Mouse (Mus musculus) kidney, embryonic 16.5 days (tissue): Measurements from ENCODE around the gene Sept8. TPM values are rescaled to one million over a fixed set of nuclear protein-coding genes. Genes with fewer than 3 reads are reported as not detected.
"Not testable (repeated sequence)": the region's sequence is repeated elsewhere in the genome, so short reads cannot be mapped to it uniquely, and the experiment has no call there.

Experiments
- ATAC-seq: fragments of 200-750 bp; cut with Nextera tagmentation; 2 replicates; pipeline ENCODE4 v1.8.0; 2017; ENCODE audit warnings: moderate TSS enrichment; ENCODE audit not compliant: low FRiP score, low TSS enrichment
- H3K27ac ChIP-seq: fragments of 300-500 bp; sonication (generic); 2 replicates; pipeline ENCODE4 v1.5.1; 2014; ENCODE audit warnings: low read length
- H3K27me3 ChIP-seq: fragments of 300-500 bp; sonication (generic); 2 replicates; pipeline ENCODE4 v1.6.1; 2014; ENCODE audit warnings: low read length, control low read depth, mixed read lengths; ENCODE audit not compliant: insufficient read depth
- H3K36me3 ChIP-seq: fragments of 300-500 bp; sonication (generic); 2 replicates; pipeline ENCODE4 v1.6.1; 2014; ENCODE audit warnings: low read length, control low read depth, mixed read lengths; ENCODE audit not compliant: insufficient read depth
- H3K4me1 ChIP-seq: fragments of 300-500 bp; sonication (generic); 2 replicates; pipeline ENCODE4 v1.6.1; 2014; ENCODE audit warnings: low read length, control low read depth, mixed read lengths; ENCODE audit not compliant: insufficient read depth
- H3K4me2 ChIP-seq: fragments of 300-500 bp; sonication (generic); replicated peaks from 2 replicates; pipeline ENCODE4 v1.6.1; 2014; ENCODE audit warnings: low read depth, low read length
- H3K4me3 ChIP-seq: fragments of 300-500 bp; sonication (generic); 2 replicates; pipeline ENCODE4 v1.5.1; 2014; ENCODE audit warnings: mild to moderate bottlenecking, low read length
- H3K9ac ChIP-seq: fragments of 300-500 bp; sonication (generic); replicated peaks from 2 replicates; pipeline ENCODE4 v1.6.1; 2014; ENCODE audit warnings: low read length
- H3K9me3 ChIP-seq: fragments of 300-500 bp; sonication (generic); 2 replicates; pipeline ENCODE4 v1.6.1; 2016; ENCODE audit warnings: low read length, control low read depth
- WGBS: fragments of 180-500 bp; shearing (Covaris S2); extraction: QIAGEN DNeasy Blood & Tissue Kit; methylation state at CpG from one replicate; pipeline ENCODE4 v1.1.7; 2014; 5-methylcytosine and 5-hydroxymethylcytosine counted together
- polyA plus RNA-seq: library from polyadenylated mRNA; unstranded; fragments of >200 nt; fragmentation: Nextera tagmentation; extraction: Ambion mirVana; gene quantifications from 2 replicates; pipeline ENCODE4 v1.2.1, GENCODE M21; 2015

Sept8 gene
- polyA plus RNA-seq, 1 experiment from 2014 or later: 25.7 TPM

DNA sequence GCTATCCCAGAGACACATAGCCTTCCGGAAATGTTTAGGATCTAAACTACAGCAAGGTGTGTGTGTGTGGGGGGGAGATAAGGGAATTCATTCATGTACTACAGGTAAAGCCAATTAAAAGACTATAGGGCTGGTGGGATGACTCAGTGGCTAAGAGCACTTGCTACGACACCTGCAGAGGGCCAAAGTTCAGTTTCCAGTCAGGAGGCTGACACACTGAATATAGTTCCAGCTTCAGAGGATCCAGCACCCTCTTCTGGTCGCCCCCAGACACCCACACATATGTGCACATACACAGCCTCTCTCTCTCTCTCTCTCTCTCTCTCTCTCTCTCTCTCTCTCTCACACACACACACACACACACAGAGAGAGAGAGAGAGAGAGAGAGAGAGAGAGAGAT is 38.9 kb downstream of the Sept8 start:
- H3K9ac ChIP-seq, ATAC-seq, H3K4me1 ChIP-seq, H3K36me3 ChIP-seq, H3K4me2 ChIP-seq, H3K27me3 ChIP-seq, H3K27ac ChIP-seq, H3K4me3 ChIP-seq, H3K9me3 ChIP-seq: not testable (repeated sequence)
- 90% methylated on average over 1 of the region's 3 CpGs for WGBS

DNA sequence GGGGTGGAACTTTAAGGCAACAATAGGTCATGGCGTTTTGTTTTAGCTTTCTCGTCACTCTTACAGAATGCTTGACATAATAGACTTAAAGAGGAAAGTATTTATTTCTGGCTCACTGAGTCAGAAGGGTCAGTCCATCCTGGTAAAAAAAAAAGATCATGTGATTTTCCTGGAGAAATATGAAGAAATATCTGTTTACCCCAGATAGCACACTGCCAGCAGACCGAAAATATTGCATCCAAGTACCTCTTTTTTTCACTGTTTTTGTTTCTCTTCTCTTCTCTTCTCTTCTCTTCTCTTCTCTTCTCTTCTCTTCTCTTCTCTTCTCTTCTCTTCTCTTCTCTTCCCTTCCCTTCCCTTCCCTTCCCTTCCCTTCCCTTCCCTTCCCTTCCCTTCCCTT is 40.9 kb downstream of the Sept8 start:
- H3K27me3 ChIP-seq, H3K9me3 ChIP-seq, H3K27ac ChIP-seq, H3K36me3 ChIP-seq, H3K9ac ChIP-seq, ATAC-seq, H3K4me3 ChIP-seq, H3K4me1 ChIP-seq, H3K4me2 ChIP-seq: not testable (repeated sequence)
- 96% methylated on average over 1 of the region's 3 CpGs for WGBS

DNA sequence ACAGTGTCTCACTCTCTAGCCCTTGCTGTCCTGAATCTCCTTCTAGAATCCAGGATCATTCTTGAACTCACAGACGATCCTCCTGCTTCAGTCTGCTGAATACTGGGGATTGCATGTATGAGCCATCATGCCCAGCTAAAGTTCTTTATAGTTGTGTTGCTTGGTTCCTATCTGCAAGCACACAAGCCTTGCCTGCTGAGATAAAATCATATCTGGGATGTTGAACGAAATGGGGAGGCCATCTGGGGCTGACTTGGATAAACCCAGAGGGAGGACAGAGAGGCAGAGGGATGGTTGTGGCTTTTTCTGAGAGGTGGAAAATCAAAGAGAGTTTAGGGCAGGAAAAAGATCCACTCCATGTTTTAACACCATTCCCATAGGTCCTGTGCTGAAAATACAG is 42.9 kb downstream of the Sept8 start:
- no peak overlapping the region for H3K27ac ChIP-seq
- H3K4me2 ChIP-seq: no peak overlapping the region
- H3K36me3 ChIP-seq: no peaks in the 10 kb centered on the region
- H3K4me1 ChIP-seq: peaks cover 4% of the 10 kb centered on the region; the same call in 1 of the 2 replicates
- no peak overlapping the region for H3K9ac ChIP-seq
- ATAC-seq: no peak
- peaks cover 6% of the 10 kb centered on the region; the same call in 1 of the 2 replicates for H3K9me3 ChIP-seq
- H3K4me3 ChIP-seq: no peak overlapping the region
- H3K27me3 ChIP-seq: no peaks in the 10 kb centered on the region
- 81% methylated on average over 2 of the region's 2 CpGs for WGBS

DNA sequence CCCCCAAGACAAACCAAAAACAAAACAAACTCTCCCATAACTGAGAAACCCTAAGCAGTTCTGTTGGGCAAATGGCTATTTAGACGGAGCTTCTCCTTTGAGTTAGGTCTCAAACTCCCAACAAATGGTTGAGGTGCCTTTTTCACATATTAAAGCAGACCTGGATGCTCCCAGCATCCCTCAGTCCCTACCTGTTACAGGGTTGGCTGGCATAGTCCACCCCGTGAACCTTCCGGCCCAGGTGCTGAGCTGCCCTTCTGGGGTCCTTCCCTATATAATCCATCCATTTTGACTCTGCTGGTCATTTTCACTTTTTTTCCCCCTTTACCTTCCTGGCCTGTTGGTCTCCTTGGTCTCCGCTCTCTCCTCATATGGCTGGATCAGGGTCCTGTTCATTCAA is 47.6 kb downstream of the Sept8 start:
- WGBS: 86% methylated on average over 4 of the region's 4 CpGs
- Histone ChIP-seq H3K4me2 (peak overlapping the region; percentile 67), H3K4me1 (peaks cover 11% of the 10 kb centered on the region), H3K9me3 (peaks cover 6% of the 10 kb centered on the region; the same call in 1 of the 2 replicates), H3K4me3 (peak overlapping the region; percentile 78), H3K36me3 (0 out of 2 replicates have a peak, but pooled peaks cover 3% of the 10 kb centered on the region), H3K27me3 (no peaks in the 10 kb centered on the region), H3K9ac (peak overlapping the region; percentile 78), H3K27ac (no peak overlapping the region)
- ATAC-seq: 0 out of 2 replicates have a peak, but pooled peaks have one; percentile 3

DNA sequence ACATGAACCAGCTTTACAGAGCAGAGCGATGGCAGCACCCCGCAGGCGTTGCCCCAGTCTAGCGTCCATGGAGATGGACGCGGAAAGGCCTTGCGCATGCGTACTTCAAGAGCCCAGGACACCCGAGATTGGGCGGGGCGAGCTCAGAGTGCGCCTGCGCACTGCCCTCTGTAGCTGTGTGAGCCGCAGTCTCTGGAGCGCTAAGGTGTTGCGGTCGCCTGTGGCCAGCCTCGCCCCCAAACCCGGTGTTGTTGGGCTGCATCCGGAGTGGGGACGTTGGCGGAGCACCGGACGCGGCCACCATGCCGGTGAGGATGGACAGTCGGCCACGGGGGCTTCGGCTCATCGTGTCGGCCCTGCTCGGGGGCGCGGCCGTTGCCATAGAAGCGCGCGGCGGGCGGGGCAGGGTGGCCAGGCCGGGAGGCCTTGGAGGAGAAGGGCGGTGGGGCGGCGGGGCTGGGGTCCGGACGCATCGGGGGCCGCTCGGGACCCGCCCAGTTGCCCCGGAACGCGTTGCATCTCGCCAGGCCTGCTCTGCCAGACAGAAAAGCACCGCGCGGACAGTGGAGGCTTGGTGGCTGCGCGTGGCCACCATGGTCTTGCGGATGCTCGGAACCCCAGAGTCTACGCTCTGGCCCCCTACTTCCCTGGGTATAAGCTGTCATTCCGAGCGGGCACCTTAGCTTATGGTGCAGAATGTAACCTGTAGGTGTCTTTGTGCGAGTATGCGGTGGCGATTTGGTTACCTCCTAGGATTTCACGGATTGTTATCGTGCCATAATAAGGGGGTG is 48.4 kb downstream of the Sept8 start, which contains the start of gene Kif3a:
Gene Kif3a, plus strand, starts transcription at position 156 of the 791 bp plus-strand sequence.
- no peaks in the 10 kb centered on the region for H3K27me3 ChIP-seq
- H3K4me1 ChIP-seq: peaks cover 11% of the 10 kb centered on the region
- H3K4me3 ChIP-seq: peak within 1 kb of the TSS; percentile 78
- peak within 1 kb of the TSS; percentile 67 for H3K4me2 ChIP-seq
- H3K9ac ChIP-seq: peak within 1 kb of the TSS; percentile 78
- WGBS: under 1% methylated on average over 69 of the region's 69 CpGs
- H3K36me3 ChIP-seq: peaks cover 3% of the 10 kb centered on the region; the same call in 1 of the 2 replicates
- peaks cover 6% of the 10 kb centered on the region; the same call in 1 of the 2 replicates for H3K9me3 ChIP-seq
- peak; percentile 98 for ATAC-seq
- peak within 1 kb of the TSS; percentile 51; the same call in 1 of the 2 replicates for H3K27ac ChIP-seq

DNA sequence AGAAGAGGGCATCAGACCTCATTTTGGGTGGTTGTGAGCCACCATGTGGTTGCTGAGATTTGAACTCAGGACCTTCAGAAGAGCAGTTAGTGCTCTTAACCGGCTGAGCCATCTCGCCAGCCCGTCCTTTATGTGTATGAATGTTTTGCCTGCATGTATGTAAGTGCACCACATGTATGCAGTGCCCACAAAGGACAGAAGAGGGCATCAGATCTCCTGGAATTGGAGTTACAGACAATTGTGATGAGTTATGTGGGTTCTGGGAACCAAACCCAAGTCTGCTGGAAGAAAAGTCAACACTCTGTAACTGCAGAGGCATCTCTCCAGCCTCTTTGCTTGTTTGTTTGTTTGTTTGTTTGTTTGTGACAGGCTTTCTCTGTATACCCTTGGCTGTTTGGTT is 61.5 kb downstream of the Sept8 start:
- Histone ChIP-seq H3K4me2 (no peak overlapping the region), H3K4me1 (no peaks in the 10 kb centered on the region), H3K27me3 (no peaks in the 10 kb centered on the region), H3K27ac (no peak overlapping the region), H3K4me3 (no peak overlapping the region), H3K36me3 (peaks cover 35% of the 10 kb centered on the region), H3K9me3 (no peaks in the 10 kb centered on the region), H3K9ac (no peak overlapping the region)
- ATAC-seq: no peak
- WGBS: 99% methylated on average over 3 of the region's 3 CpGs

DNA sequence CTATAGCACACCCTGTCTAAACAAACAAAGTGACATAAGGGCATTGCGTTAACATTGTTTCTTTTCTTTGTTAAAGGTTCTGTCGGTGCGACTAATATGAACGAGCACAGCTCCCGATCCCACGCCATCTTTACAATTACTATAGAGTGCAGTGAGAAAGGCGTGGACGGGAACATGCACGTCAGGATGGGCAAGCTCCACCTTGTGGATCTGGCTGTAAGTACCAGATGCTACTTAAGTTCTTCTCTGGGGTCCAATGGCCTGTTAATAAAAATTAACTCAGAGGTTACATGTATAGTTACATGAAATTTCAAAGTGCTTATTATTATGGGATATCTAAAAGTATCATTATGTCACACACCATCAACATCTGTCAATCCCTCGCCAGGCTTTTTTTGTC is 64.1 kb downstream of the Sept8 start:
- no peak for ATAC-seq

DNA sequence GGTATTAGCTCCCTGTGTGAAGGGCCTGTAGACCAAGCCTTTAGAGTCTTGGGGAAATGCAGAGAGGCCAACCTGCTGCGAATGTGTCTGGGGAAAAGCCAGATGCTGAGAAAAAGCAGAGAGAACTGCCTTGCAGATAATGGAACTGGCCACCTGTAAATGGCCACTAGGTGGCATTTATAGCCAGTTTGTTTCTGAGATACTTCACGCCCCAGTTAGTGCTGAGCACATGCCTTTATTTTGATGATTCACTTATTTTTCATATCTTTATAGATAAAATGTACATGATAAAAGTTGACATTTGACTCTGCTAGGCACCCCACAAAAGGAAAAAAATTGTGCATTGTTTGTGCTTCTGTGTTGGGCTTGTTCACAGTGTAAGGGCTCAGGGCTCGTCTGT is 65.8 kb downstream of the Sept8 start:
- Histone ChIP-seq H3K4me1 (no peaks in the 10 kb centered on the region), H3K27ac (no peak overlapping the region), H3K4me2 (no peak overlapping the region), H3K4me3 (no peak overlapping the region), H3K9me3 (no peaks in the 10 kb centered on the region), H3K9ac (no peak overlapping the region), H3K36me3 (peaks cover 30% of the 10 kb centered on the region), H3K27me3 (no peaks in the 10 kb centered on the region)
- ATAC-seq: no peak
- 59% methylated on average over 3 of the region's 3 CpGs for WGBS

More for the DNA sequence above, 64.1 kb downstream of the Sept8 start:
- no peak overlapping the region for H3K27ac ChIP-seq
- no peak overlapping the region for H3K4me3 ChIP-seq
- no peaks in the 10 kb centered on the region for H3K9me3 ChIP-seq
- H3K4me2 ChIP-seq: no peak overlapping the region
- H3K9ac ChIP-seq: no peak overlapping the region
- H3K4me1 ChIP-seq: no peaks in the 10 kb centered on the region
- no peaks in the 10 kb centered on the region for H3K27me3 ChIP-seq
- peaks cover 35% of the 10 kb centered on the region for H3K36me3 ChIP-seq
- WGBS: 81% methylated on average over 10 of the region's 10 CpGs

DNA sequence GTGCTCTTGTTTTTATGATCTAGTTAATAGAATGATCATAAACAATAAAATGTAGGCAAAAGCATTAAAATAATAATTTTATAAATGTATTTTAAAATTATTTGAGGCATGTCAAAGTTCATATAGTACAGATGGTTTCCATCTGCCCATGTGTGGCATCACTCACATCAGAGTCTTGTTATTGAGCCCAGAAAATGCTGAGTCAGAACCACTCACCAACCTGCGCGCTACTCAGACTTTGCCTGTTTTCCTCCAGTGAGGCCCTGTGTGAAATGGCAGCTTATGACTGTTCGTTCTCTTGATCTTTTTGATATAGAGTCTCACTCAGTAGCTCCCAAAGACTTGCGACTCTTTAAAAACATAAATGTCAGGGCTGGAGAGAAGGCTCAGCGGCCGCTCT is 66.5 kb downstream of the Sept8 start:
- ATAC-seq: no peak
- Histone ChIP-seq H3K27me3 (no peaks in the 10 kb centered on the region), H3K4me3 (no peak overlapping the region), H3K9ac (no peak overlapping the region), H3K4me2 (no peak overlapping the region), H3K36me3 (peaks cover 26% of the 10 kb centered on the region), H3K9me3 (no peaks in the 10 kb centered on the region), H3K27ac (no peak overlapping the region), H3K4me1 (no peaks in the 10 kb centered on the region)
- 93% methylated on average over 6 of the region's 6 CpGs for WGBS

DNA sequence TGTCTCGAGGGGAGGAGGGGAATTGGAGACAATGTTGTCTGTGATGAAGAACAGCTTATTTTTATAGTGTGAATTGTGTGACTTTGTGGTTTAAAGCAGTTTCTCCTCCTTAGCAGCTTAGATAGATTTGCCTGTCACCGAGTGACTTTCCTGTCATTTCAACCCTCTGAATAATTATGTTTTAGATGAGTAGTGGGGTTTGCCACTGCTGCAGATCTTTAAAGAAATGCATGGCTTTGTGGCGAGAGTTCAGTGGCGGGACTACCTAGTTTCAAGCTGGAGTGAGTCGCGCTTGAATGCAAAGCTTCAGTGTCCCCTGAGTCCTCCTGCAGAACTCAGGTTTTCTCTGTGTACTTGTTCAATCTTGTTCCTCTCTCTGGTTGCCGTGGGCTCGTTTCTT is 69.2 kb downstream of the Sept8 start:
- H3K4me2 ChIP-seq: no peak overlapping the region
- no peak overlapping the region for H3K27ac ChIP-seq
- H3K27me3 ChIP-seq: no peaks in the 10 kb centered on the region
- no peak overlapping the region for H3K4me3 ChIP-seq
- no peaks in the 10 kb centered on the region for H3K9me3 ChIP-seq
- H3K9ac ChIP-seq: no peak overlapping the region
- H3K4me1 ChIP-seq: no peaks in the 10 kb centered on the region
- no peak for ATAC-seq
- 84% methylated on average over 8 of the region's 8 CpGs for WGBS
- peaks cover 20% of the 10 kb centered on the region for H3K36me3 ChIP-seq
